Mouse (Mus musculus) lung, postnatal 0 days (tissue): Measurements from ENCODE around the gene Rev3l. TPM values are rescaled to one million over a fixed set of nuclear protein-coding genes. Genes with fewer than 3 reads are reported as not detected.
"Not testable (repeated sequence)": the region's sequence is repeated elsewhere in the genome, so short reads cannot be mapped to it uniquely, and the experiment has no call there.

Source experiments
- ATAC-seq: fragments of 200-750 bp; cut with Nextera tagmentation; 2 replicates; pipeline ENCODE4 v1.8.0; 2017; ENCODE audit warnings: moderate library complexity
- DNase-seq: peaks from one replicate; pipeline ENCODE4 v3.0.0-alpha.2; 2016; ENCODE audit warnings: low spot score
- H3K27ac ChIP-seq: fragments of 300-500 bp; sonication (generic); 2 replicates; pipeline ENCODE4 v1.5.1; 2014; ENCODE audit warnings: antibody characterized with exemption, mild to moderate bottlenecking, low read length, mixed read lengths
- H3K27me3 ChIP-seq: fragments of 300-500 bp; sonication (generic); replicated peaks from 2 replicates; pipeline ENCODE4 v1.6.1; 2014; ENCODE audit warnings: low read length, mixed read lengths; ENCODE audit not compliant: insufficient read depth
- H3K36me3 ChIP-seq: fragments of 300-500 bp; sonication (generic); 2 replicates; pipeline ENCODE4 v1.6.1; 2014; ENCODE audit warnings: low read length, mixed read lengths; ENCODE audit not compliant: insufficient read depth
- H3K4me1 ChIP-seq: fragments of 300-500 bp; sonication (generic); 2 replicates; pipeline ENCODE4 v1.6.1; 2014; ENCODE audit warnings: antibody characterized with exemption, low read depth, low read length, mixed read lengths; ENCODE audit not compliant: insufficient read depth
- H3K4me2 ChIP-seq: fragments of 300-500 bp; sonication (generic); replicated peaks from 2 replicates; pipeline ENCODE4 v1.6.1; 2014; ENCODE audit warnings: low read depth, mild to moderate bottlenecking, low read length, moderate library complexity, mixed read lengths
- H3K4me3 ChIP-seq: fragments of 300-500 bp; sonication (generic); 2 replicates; pipeline ENCODE4 v1.5.1; 2014; ENCODE audit warnings: low read depth, low read length
- H3K9ac ChIP-seq: fragments of 300-500 bp; sonication (generic); replicated peaks from 2 replicates; pipeline ENCODE4 v1.6.1; 2014; ENCODE audit warnings: low read depth, mild to moderate bottlenecking
- H3K9me3 ChIP-seq: fragments of 300-500 bp; sonication (generic); 2 replicates; pipeline ENCODE4 v1.6.1; 2016; ENCODE audit warnings: low read length, mixed read lengths
- CTCF ChIP-seq: IDR thresholded peaks from 2 replicates; pipeline ENCODE4 v1.5.1; 2016; ENCODE audit warnings: antibody characterized with exemption, mild to moderate bottlenecking
- EP300 ChIP-seq: IDR thresholded peaks from 2 replicates; pipeline ENCODE4 v1.6.1; 2016; ENCODE audit warnings: antibody characterized with exemption, mild to moderate bottlenecking, control low read depth
- WGBS: fragments of 180-500 bp; shearing (Covaris S2); extraction: QIAGEN DNeasy Blood & Tissue Kit; methylation state at CpG from one replicate; pipeline ENCODE4 v1.1.7; 2014; 5-methylcytosine and 5-hydroxymethylcytosine counted together
- polyA plus RNA-seq: library from polyadenylated mRNA; unstranded; fragments of >200 nt; fragmentation: Nextera tagmentation; extraction: Ambion mirVana; gene quantifications from 2 replicates; pipeline ENCODE4 v1.2.1, GENCODE M21; 2015

Rev3l gene
- polyA plus RNA-seq, 1 experiment from 2014 or later = 12.9 TPM

GRCm38 (mm10) chr10:39904191-39904590 lies 172.3 kb downstream of the Rev3l start:
- Histone ChIP-seq H3K4me3 (no peak overlapping the region), H3K36me3 (no peaks in the 10 kb centered on the region), H3K9me3 (no peaks in the 10 kb centered on the region), H3K4me2 (no peak overlapping the region), H3K27me3 (no peaks in the 10 kb centered on the region), H3K9ac (no peak overlapping the region), H3K27ac (no peak overlapping the region), H3K4me1 (no peaks in the 10 kb centered on the region)
- DNase-seq (no peak), ATAC-seq (no peak)
- whole genome bisulfite sequencing = 76% methylated on average over 3 of the region's 3 CpGs
- no peak for TF ChIP-seq CTCF

DNA sequence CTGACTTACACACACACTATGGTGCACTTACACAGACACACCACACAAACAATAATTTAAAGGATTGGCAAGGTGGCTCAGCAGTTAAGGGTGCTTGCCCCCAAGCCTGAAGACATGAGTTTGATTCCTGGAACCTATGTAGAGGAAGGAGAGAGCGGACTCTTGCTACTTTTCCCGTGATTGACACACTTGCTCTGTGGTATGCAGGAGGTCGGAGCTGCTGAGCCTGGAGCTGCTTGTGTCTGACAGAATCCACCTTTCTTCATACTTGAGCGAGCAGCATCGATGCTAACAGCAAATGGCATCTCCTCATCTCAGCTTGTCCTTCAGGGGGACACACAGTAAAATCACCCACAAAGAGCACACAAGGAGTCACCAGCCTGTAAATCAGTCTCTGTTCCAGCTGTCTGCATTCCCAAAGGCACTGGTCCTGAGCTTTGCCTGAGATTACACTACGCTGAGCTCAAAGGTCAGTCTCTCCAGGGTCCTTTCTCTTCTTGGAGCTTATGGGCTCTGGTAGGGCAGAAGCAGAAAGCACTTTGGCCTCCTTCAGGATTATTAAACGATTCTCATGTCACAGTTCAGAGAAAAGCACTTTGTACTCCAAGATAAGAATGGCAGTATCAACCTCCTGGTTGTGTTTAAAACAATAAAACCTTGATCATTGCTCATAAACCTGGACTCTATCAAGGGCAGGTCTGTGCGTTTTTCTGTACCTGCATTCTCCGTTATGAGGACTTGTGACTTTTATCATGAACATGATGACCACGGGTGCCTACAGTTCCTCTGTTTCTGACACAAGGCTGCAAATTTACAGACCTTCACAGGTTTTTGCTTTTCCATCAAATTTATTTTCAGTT lies 175.1 kb downstream of the Rev3l start:
- no peak overlapping the region for H3K27ac ChIP-seq
- TF ChIP-seq EP300 (no peak), CTCF (no peak)

GRCm38 (mm10) chr10:39908768-39909441 lies 177.0 kb downstream of the Rev3l start:
- H3K27me3 ChIP-seq = no peaks in the 10 kb centered on the region
- 48% methylated on average over 13 of the region's 13 CpGs for WGBS
- DNase-seq (no peak), ATAC-seq (peak; percentile 49)
- H3K4me3 ChIP-seq = peak overlapping the region; percentile 19; the same call in 1 of the 2 replicates
- TF ChIP-seq CTCF = no peak
- TF ChIP-seq EP300 = no peak
- peak overlapping the region; percentile 47 for H3K4me2 ChIP-seq
- H3K27ac ChIP-seq = no peak overlapping the region
- H3K4me1 ChIP-seq = no peaks in the 10 kb centered on the region
- H3K9me3 ChIP-seq = no peaks in the 10 kb centered on the region
- 0 out of 2 replicates have a peak overlapping the region, but pooled peaks have one; percentile 26 for H3K9ac ChIP-seq
- H3K36me3 ChIP-seq = no peaks in the 10 kb centered on the region

More for the DNA sequence above, 175.1 kb downstream of the Rev3l start:
- Histone ChIP-seq H3K9ac (no peak overlapping the region), H3K4me1 (no peaks in the 10 kb centered on the region), H3K4me2 (no peak overlapping the region), H3K36me3 (no peaks in the 10 kb centered on the region), H3K9me3 (no peaks in the 10 kb centered on the region), H3K4me3 (no peak overlapping the region), H3K27me3 (no peaks in the 10 kb centered on the region)
- WGBS = 69% methylated on average over 10 of the region's 10 CpGs
- ATAC-seq (no peak), DNase-seq (no peak)

DNA sequence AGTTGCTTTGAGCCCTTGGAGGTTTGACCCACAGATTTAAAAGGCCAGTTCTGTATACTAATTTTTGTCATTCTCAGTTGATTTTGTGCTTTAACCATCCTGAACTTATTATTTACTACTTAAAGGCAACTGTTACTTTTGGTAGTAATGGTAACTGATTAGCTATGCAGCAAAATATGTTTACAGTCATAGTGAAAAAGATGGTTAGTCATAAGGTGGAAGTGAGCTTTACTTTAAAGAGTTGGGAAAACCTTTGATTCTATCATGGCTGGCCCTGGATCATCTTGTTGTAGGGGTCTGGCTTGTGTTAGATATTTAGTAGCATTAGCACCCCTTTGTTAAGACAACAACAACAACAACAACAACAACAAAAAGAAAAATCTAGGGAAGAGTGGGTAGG lies 180.7 kb downstream of the Rev3l start:
- DNase-seq = no peak
- no peaks in the 10 kb centered on the region for H3K27me3 ChIP-seq
- no peak for ATAC-seq
- H3K9ac ChIP-seq = no peak overlapping the region
- no peaks in the 10 kb centered on the region for H3K4me1 ChIP-seq
- H3K36me3 ChIP-seq = no peaks in the 10 kb centered on the region
- H3K4me2 ChIP-seq = no peak overlapping the region
- H3K27ac ChIP-seq = no peak overlapping the region
- H3K9me3 ChIP-seq = no peaks in the 10 kb centered on the region
- TF ChIP-seq CTCF (no peak), EP300 (no peak)
- H3K4me3 ChIP-seq = no peak overlapping the region

DNA sequence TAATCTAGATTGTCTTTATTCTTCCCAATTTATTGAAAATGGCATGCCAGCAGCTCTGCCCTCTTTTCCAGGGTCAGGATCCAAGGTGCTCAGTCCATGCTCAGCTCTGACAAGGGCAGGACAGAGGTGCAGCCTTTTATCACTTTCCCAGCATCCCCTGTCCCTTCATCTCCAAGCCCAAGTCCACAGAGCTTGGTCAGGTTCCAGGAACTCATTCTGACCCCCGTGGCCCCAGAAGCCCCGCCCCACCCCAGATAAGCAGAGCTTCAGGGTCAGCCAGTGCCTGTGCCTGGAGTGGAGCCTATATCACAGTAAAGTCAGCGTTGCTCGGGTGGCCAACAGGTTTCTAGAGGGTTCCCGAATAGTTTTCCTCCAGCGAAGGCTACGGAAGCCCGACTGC lies 192.6 kb downstream of the Rev3l start:
- H3K4me3 ChIP-seq, H3K36me3 ChIP-seq, ATAC-seq, H3K9me3 ChIP-seq, H3K4me1 ChIP-seq, H3K9ac ChIP-seq, H3K27ac ChIP-seq, DNase-seq, H3K27me3 ChIP-seq, H3K4me2 ChIP-seq: not testable (repeated sequence)
- WGBS = 61% methylated on average over 8 of the region's 8 CpGs

Other genes starting within 250 kb of the Rev3l start
- 30.6 and 31.7 TPM in 2 replicates for gene Traf3ip2, start 119.2 kb upstream of the Rev3l start, polyA plus RNA-seq
- 2.7 and 3.3 TPM in 2 replicates for gene Mfsd4b4, start 167.1 kb downstream of the Rev3l start, polyA plus RNA-seq
- not detected in 2 replicates for gene Mfsd4b2, start 194.8 kb downstream of the Rev3l start, polyA plus RNA-seq
- 0.55 and 0.57 TPM in 2 replicates for gene Mfsd4b3, start 228.0 kb downstream of the Rev3l start, polyA plus RNA-seq